In the genomic region with DNA sequence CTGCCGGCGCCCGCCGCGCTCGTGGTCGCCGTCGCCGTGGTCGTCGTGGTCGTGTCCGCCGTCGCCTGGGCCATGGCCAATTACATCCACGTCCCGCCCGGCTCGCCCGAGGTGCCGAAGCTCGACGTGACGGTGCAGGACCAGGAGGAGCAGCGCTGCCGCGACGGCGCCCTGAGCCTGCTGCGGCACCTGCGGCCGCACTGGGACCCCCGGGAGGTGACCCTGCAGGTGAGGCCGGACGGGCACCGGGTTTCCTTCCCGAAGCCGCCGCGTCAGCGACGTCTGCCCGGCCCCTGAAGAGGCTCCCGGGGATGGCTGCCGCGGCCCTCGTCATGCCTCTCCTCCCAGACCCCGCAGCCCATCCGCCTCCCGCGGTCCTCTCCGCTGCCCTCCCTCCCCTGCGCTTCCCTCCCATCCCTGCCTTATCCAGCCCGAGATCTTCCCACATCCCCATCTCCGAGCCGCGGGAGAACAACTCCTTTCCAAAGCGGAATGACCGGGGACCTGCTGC, we compare ENCODE assay signal across 7 mouse cellular contexts. TPM values are rescaled to one million over a fixed set of nuclear protein-coding genes. Genes with fewer than 3 reads are reported as not detected.
DNase-seq lines count a peak whose midpoint lies in the region; ATAC-seq and TF ChIP-seq lines count a peak whose summit lies in the region.

No protein-coding gene starts in this region.

- under 1% methylated on average over 60 of the region's 60 CpGs for WGBS in lung, adult 2 months
- under 1% methylated on average over 60 of the region's 60 CpGs for WGBS in bone marrow, adult 2 months
- under 1% methylated on average over 53 of the region's 60 CpGs for WGBS in forebrain, embryonic 13.5 days
- WGBS in midbrain, embryonic 10.5 days, result under 1% methylated on average over 49 of the region's 60 CpGs

- no peak for DNase-seq in lung, adult 2 months
- DNase-seq in lung, postnatal 25 days (ENCODE audit: low spot score), result no peak
- peak; percentile 54 to 81 for DNase-seq in kidney, postnatal 25 days
- DNase-seq in midbrain, embryonic 10.5 days (ENCODE audit: low spot score), result peak; percentile 66
- DNase-seq in testis, postnatal 14 days (ENCODE audit: low spot score), result peak; percentile 75

- H3K36me3 ChIP-seq in forebrain, embryonic 13.5 days (ENCODE audit: poor library complexity, severe bottlenecking), result 0 out of 2 replicates have a peak, but pooled peaks cover 5% of the 10 kb centered on the region
- peaks cover 18% of the 10 kb centered on the region for H3K36me3 ChIP-seq in midbrain, embryonic 10.5 days

- H3K9me3 ChIP-seq in forebrain, embryonic 13.5 days (replicated peaks), result no peaks in the 10 kb centered on the region
- H3K9me3 ChIP-seq in midbrain, embryonic 10.5 days (replicated peaks), result no peaks in the 10 kb centered on the region

- H3K27me3 ChIP-seq in forebrain, embryonic 13.5 days, result peaks cover 3% of the 10 kb centered on the region; the same call in 1 of the 2 replicates
- H3K27me3 ChIP-seq in midbrain, embryonic 10.5 days (ENCODE audit: low read depth, poor library complexity, severe bottlenecking), result peaks cover 28% of the 10 kb centered on the region

- H3K4me3 ChIP-seq in lung, adult 2 months (replicated peaks; ENCODE audit: extremely low read depth, low read depth, low read length), result peak overlapping the region; percentile 64
- H3K4me3 ChIP-seq in bone marrow, adult 2 months (replicated peaks; ENCODE audit: control insufficient read depth, low read depth, low read length), result peak overlapping the region; percentile 96
- H3K4me3 ChIP-seq in forebrain, embryonic 13.5 days, result peak overlapping the region; percentile 86
- peak overlapping the region; percentile 90 for H3K4me3 ChIP-seq in midbrain, embryonic 10.5 days

- H3K4me1 ChIP-seq in lung, adult 2 months (ENCODE audit: control insufficient read depth, insufficient read depth, low read length), result peaks cover 6% of the 10 kb centered on the region; the same call in 1 of the 2 replicates
- peaks cover 2% of the 10 kb centered on the region; the same call in 1 of the 2 replicates for H3K4me1 ChIP-seq in bone marrow, adult 2 months (ENCODE audit: control insufficient read depth, insufficient read depth, low read length)
- H3K4me1 ChIP-seq in forebrain, embryonic 13.5 days, result peaks cover 32% of the 10 kb centered on the region
- H3K4me1 ChIP-seq in midbrain, embryonic 10.5 days, result peaks cover 43% of the 10 kb centered on the region

- peak overlapping the region; percentile 82 for H3K4me2 ChIP-seq in forebrain, embryonic 13.5 days

- peak overlapping the region; percentile 92 for H3K9ac ChIP-seq in forebrain, embryonic 13.5 days

- peak overlapping the region; percentile 95 for H3K27ac ChIP-seq in bone marrow, adult 2 months (ENCODE audit: control insufficient read depth, insufficient read depth, low read depth, low read length, poor library complexity)
- H3K27ac ChIP-seq in forebrain, embryonic 13.5 days, result peak overlapping the region; percentile 94
- H3K27ac ChIP-seq in midbrain, embryonic 10.5 days (replicated peaks), result peak overlapping the region; percentile 95

- TF ChIP-seq POLR2A in lung, adult 2 months (IDR thresholded peaks at IDR 0.05; ENCODE audit: borderline replicate concordance, extremely low read depth, low read depth, low read length), result 0 out of 2 replicates have a peak, but pooled peaks have one; percentile 18
- no peak for TF ChIP-seq POLR2A in bone marrow, adult 2 months (IDR thresholded peaks at IDR 0.05; ENCODE audit: borderline replicate concordance, control insufficient read depth, low read depth, low read length)

- peak; percentile 52 for ATAC-seq in forebrain, embryonic 13.5 days

- no peak for TF ChIP-seq CTCF in lung, adult 2 months (IDR thresholded peaks at IDR 0.05; ENCODE audit: insufficient read depth, low read length)
- no peak for TF ChIP-seq CTCF in bone marrow, adult 2 months (IDR thresholded peaks at IDR 0.05; ENCODE audit: control insufficient read depth, insufficient read depth, low read length)

RNA-seq across cellular contexts. Expression of a gene that starts 0.4 kb away (rescaled TPM):
- polyA plus RNA-seq in lung, adult 2 months (2012; rRNA removed), result 25.9 and 38.7 TPM in 2 replicates
- 16.0 and 19.8 TPM in 2 replicates for polyA plus RNA-seq in bone marrow, adult 2 months (2011; ENCODE audit: insufficient read depth, insufficient read length, low replicate concordance, missing spikeins)
- polyA plus RNA-seq in forebrain, embryonic 13.5 days (2015; fragmentation: Nextera tagmentation; extraction: Ambion mirVana), result 22.6 and 24.7 TPM in 2 replicates
- 21.0 and 23.9 TPM in 2 replicates for polyA plus RNA-seq in midbrain, embryonic 10.5 days (2016; fragmentation: Nextera tagmentation; extraction: Ambion mirVana)

Comparison
In these comparisons a context has a peak if more than half of its experiments do, and no peak if none do; other contexts are left out.
1. DNase-seq: peak in kidney, postnatal 25 days (2 of 2), midbrain, embryonic 10.5 days (single experiment) and testis, postnatal 14 days (single experiment); none in lung, adult 2 months (single experiment) and lung, postnatal 25 days (single experiment).
2. Peak in every context shown above with its lines, with median percentiles within 50 percentile points of each other: H3K4me3 ChIP-seq and H3K27ac ChIP-seq.